Mouse (Mus musculus) heart, embryonic 14.5 days (tissue): Measurements from ENCODE around the gene Tiam1. TPM values are rescaled to one million over a fixed set of nuclear protein-coding genes. Genes with fewer than 3 reads are reported as not detected.
A peak's percentile ranks its signal among the peaks of the same experiment; 100 is the strongest.

Experiments
- ATAC-seq: fragments of 200-750 bp; cut with Nextera tagmentation; 2 replicates; pipeline ENCODE4 v1.8.0; 2017; ENCODE audit warnings: low read depth, moderate TSS enrichment; ENCODE audit not compliant: insufficient number of reproducible peaks, insufficient read depth, low FRiP score
- H3K27ac ChIP-seq, 2 experiments: fragments of 200-500 bp in 1 of 2; fragments of 300-500 bp in 1 of 2; sonication (generic) in 1 of 2; replicated peaks in 1 of 2; 2 replicates each; pipeline ENCODE4 v1.5.1; 2012 to 2014; ENCODE audit warnings: low read depth in 2 of 2, low read length in 2 of 2, control low read depth in 1 of 2, mild to moderate bottlenecking in 1 of 2, mixed read lengths in 1 of 2; ENCODE audit not compliant: control insufficient read depth in 1 of 2, insufficient read depth in 1 of 2
- H3K27me3 ChIP-seq: fragments of 300-500 bp; sonication (generic); 2 replicates; pipeline ENCODE4 v1.6.1; 2014; ENCODE audit warnings: mild to moderate bottlenecking, low read length, control low read depth; ENCODE audit not compliant: control insufficient read depth, insufficient read depth
- H3K36me3 ChIP-seq: fragments of 300-500 bp; sonication (generic); 2 replicates; pipeline ENCODE4 v1.6.1; 2014; ENCODE audit warnings: mild to moderate bottlenecking, control low read depth, low read length, mixed read lengths; ENCODE audit not compliant: control insufficient read depth, insufficient read depth
- H3K4me1 ChIP-seq, 2 experiments: fragments of 200-500 bp in 1 of 2; fragments of 300-500 bp in 1 of 2; sonication (generic) in 1 of 2; 2 replicates each; pipeline ENCODE4 v1.6.1; 2012 to 2014; ENCODE audit warnings: low read length in 2 of 2, control low read depth in 1 of 2, mixed read lengths in 1 of 2; ENCODE audit not compliant: control insufficient read depth in 2 of 2, insufficient read depth in 2 of 2
- H3K4me2 ChIP-seq: fragments of 300-500 bp; sonication (generic); 2 replicates; pipeline ENCODE4 v1.6.1; 2014; ENCODE audit warnings: mild to moderate bottlenecking, low read length
- H3K4me3 ChIP-seq, 2 experiments: fragments of 200-500 bp in 1 of 2; fragments of 300-500 bp in 1 of 2; sonication (generic) in 1 of 2; 2 replicates each; pipeline ENCODE4 v1.5.1; 2012 to 2014; ENCODE audit warnings: low read length in 2 of 2, mild to moderate bottlenecking in 2 of 2, control low read depth in 1 of 2, low read depth in 1 of 2, moderate library complexity in 1 of 2; ENCODE audit not compliant: control insufficient read depth in 1 of 2, insufficient read depth in 1 of 2
- H3K9ac ChIP-seq: fragments of 300-500 bp; sonication (generic); 2 replicates; pipeline ENCODE4 v1.6.1; 2014; ENCODE audit warnings: mild to moderate bottlenecking, low read length
- H3K9me3 ChIP-seq: fragments of 300-500 bp; sonication (generic); 2 replicates; pipeline ENCODE4 v1.6.1; 2016; ENCODE audit warnings: low read length, control low read depth; ENCODE audit not compliant: control insufficient read depth
- WGBS: fragments of 180-500 bp; shearing (Covaris S2); extraction: QIAGEN DNeasy Blood & Tissue Kit; methylation state at CpG from one replicate; pipeline ENCODE4 v1.1.7; 2014; 5-methylcytosine and 5-hydroxymethylcytosine counted together
- polyA plus RNA-seq: library from polyadenylated mRNA; unstranded; fragments of >200 nt; fragmentation: Nextera tagmentation; extraction: Ambion mirVana; gene quantifications from 2 replicates; pipeline ENCODE4 v1.2.1, GENCODE M21; 2014

Tiam1 gene
- polyA plus RNA-seq, 1 experiment from 2014 or later, result 12.6 TPM

DNA sequence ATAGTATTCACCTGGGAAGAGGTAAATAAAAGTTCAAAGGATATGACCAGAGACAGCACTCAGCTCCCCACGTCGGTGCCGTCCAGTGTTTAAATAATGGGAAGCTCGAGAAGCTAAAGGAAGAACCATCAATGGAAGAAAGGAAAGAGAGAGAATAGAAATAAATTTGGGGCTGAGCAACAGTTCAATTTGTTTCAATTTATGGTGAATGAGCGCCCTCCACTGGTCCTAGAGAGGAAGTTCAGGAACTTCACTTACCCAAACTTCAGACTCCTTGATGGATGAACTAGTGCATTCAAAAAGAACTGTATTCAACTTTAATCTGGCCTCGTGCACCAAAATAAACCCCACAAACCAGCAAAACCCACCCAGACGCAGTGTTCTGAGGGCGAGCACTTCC, 378.1 kb downstream of the Tiam1 start:
- Histone ChIP-seq H3K36me3 (no peaks in the 10 kb centered on the region), H3K27me3 (no peaks in the 10 kb centered on the region), H3K4me3 (no peak overlapping the region), H3K4me1 (peaks cover 0 to 4% of the 10 kb centered on the region in 2 experiments; a peak in 1 of 4 replicates), H3K9ac (no peak overlapping the region), H3K4me2 (no peak overlapping the region), H3K27ac (no peak overlapping the region), H3K9me3 (peaks cover 20% of the 10 kb centered on the region)
- ATAC-seq, result no peak
- 14% methylated on average over 8 of the region's 8 CpGs for WGBS

DNA sequence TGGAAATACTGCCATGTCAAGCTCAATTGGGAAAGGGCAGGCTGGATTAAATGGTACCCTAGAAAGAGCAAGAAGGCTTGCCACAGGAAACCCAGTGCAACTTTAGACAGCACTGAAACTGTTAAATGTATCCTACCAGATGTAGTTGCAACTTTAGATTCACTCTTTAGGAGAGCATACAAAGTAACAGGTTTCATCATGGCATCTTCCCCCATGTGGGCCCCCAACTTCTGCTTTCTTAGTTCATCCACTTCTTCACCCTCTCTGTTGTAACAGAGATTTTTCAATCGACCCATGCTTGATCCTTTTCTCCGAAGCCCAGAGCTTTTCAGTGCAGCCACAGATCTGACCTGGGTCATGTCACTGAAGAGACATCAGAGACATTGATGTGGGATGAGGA, 379.8 kb downstream of the Tiam1 start:
- Histone ChIP-seq H3K27ac (no peak overlapping the region), H3K36me3 (no peaks in the 10 kb centered on the region), H3K9ac (no peak overlapping the region), H3K27me3 (no peaks in the 10 kb centered on the region), H3K4me2 (no peak overlapping the region), H3K4me3 (no peak overlapping the region), H3K4me1 (peaks cover 0 to 4% of the 10 kb centered on the region in 2 experiments; a peak in 1 of 4 replicates), H3K9me3 (peaks cover 4% of the 10 kb centered on the region)
- ATAC-seq, result no peak
- 73% methylated on average over 2 of the region's 2 CpGs for WGBS

DNA sequence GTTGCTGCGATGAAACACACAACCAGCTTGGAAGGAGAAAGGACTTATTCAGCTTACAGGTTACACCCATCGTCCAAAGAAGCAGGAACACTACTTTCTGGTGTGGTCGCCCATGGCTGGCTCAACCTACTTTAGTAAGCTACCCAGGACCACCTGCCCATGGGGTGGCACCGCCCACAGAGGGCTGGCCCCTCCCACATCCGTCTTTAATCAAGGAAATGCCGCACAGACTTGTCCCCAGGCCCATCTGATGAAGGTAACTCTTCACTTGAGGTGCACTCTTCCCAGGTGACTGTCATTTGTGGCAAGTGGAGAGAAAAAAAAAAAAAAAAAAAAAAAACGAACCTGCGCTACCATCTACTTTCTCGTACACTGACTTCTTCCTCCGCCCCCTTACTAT, 381.0 kb downstream of the Tiam1 start:
- no peaks in the 10 kb centered on the region for H3K9me3 ChIP-seq
- H3K36me3 ChIP-seq, result no peaks in the 10 kb centered on the region
- H3K4me1 ChIP-seq, result peaks cover 0 to 4% of the 10 kb centered on the region in 2 experiments; a peak in 1 of 4 replicates
- no peak overlapping the region for H3K4me3 ChIP-seq
- ATAC-seq, result no peak
- no peak overlapping the region for H3K27ac ChIP-seq
- H3K27me3 ChIP-seq, result no peaks in the 10 kb centered on the region
- 73% methylated on average over 10 of the region's 10 CpGs for whole genome bisulfite sequencing
- H3K9ac ChIP-seq, result no peak overlapping the region
- H3K4me2 ChIP-seq, result peak overlapping the region; percentile 50

DNA sequence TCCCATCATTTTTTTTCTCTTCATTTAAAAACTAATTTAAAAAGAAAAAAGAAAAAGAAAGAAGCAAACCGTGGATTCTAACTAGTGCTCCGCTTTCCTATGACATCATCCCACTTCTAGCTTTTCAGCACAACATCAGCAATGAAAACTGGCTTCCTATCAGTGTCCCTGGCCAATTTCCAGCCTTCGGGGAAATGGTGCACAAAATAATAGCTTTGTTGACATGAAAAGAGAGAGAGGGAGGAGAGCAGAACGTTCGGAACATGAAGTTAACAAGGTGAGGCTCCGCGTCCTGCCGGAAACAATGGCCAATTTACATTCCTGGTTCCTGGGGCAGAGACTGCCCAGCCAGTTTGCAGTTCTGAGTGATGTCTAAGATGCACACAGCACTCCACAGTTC, 381.5 kb downstream of the Tiam1 start:
- peak overlapping the region; percentile 50 for H3K4me2 ChIP-seq
- no peak overlapping the region for H3K27ac ChIP-seq
- peak overlapping the region; percentile 21; the same call in 1 of the 2 replicates for H3K9ac ChIP-seq
- H3K9me3 ChIP-seq, result no peaks in the 10 kb centered on the region
- ATAC-seq, result no peak
- no peaks in the 10 kb centered on the region for H3K27me3 ChIP-seq
- H3K4me1 ChIP-seq, result peaks cover 0 to 4% of the 10 kb centered on the region in 2 experiments; a peak in 1 of 4 replicates
- 34% methylated on average over 8 of the region's 8 CpGs for WGBS
- H3K36me3 ChIP-seq, result no peaks in the 10 kb centered on the region
- no peak overlapping the region for H3K4me3 ChIP-seq

DNA sequence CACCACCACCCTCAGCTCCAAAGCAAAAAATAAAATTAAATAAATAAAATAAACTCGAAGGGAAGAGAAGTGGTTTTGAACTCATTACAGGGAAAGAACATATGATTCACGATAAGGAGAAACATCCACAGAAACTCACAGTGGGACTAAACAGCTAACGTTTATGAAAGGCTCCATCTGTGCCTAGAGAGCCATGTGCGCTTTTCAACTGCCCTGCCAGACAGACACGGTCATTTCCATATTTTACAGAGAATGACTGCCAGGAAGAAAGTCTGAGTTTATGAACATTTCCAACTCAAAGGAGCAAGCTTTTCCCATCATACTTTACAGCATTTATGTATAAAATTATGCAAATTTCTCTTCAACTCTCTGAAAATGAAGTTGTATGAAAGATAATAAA, 386.2 kb downstream of the Tiam1 start:
- Histone ChIP-seq H3K4me3 (no peak overlapping the region), H3K9me3 (no peaks in the 10 kb centered on the region), H3K27ac (no peak overlapping the region), H3K4me1 (peaks cover 0 to 2% of the 10 kb centered on the region in 2 experiments; a peak in 1 of 4 replicates), H3K36me3 (no peaks in the 10 kb centered on the region), H3K9ac (no peak overlapping the region), H3K4me2 (no peak overlapping the region), H3K27me3 (no peaks in the 10 kb centered on the region)
- no peak for ATAC-seq
- WGBS, result 76% methylated on average over 5 of the region's 5 CpGs

DNA sequence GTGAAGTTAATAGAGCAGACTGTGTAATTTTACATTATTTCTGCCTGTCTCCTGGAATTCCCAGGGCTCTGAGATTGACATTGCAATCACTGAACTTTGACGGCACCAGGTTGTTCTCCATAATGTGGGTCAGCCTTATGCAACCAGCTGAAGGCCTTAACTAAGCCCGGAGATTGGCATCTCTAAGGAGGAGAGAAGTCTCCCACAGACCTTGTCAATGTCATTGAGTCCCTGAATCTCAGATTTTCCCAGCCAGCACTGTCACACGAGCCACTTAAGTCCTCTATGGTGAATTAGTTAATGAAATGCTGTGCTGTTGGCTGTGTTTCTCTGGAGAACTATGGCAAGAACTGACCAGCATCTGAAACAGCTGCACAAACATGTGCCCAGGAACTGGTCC, 388.9 kb downstream of the Tiam1 start:
- Histone ChIP-seq H3K36me3 (no peaks in the 10 kb centered on the region), H3K4me2 (no peak overlapping the region), H3K4me3 (no peak overlapping the region), H3K9ac (no peak overlapping the region), H3K27me3 (no peaks in the 10 kb centered on the region), H3K27ac (no peak overlapping the region), H3K4me1 (no peaks in the 10 kb centered on the region), H3K9me3 (peaks cover 3% of the 10 kb centered on the region; the same call in 1 of the 2 replicates)
- WGBS, result 77% methylated on average over 3 of the region's 3 CpGs
- ATAC-seq, result no peak

DNA sequence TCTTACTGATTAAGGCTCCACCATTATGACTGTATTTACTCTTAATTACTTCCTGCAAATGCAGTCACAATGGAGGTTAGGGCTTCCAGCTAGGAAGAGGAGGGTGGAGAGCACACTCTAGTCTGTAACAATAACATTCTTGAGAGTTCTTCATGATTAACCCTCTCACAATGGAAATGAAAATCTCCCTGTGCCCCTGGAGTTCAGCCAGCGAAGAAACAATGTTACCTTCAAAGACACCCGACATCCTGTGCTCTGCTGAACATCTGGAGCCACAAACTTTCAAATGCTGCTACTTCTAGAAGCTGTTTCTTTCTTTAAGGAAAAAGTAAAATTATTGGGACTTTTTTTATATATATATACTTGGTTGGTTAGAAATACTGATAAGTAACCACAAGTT, 395.7 kb downstream of the Tiam1 start:
- no peaks in the 10 kb centered on the region for H3K27me3 ChIP-seq
- H3K27ac ChIP-seq, result no peak overlapping the region
- WGBS, result 72% methylated on average over 2 of the region's 2 CpGs
- H3K9ac ChIP-seq, result no peak overlapping the region
- ATAC-seq, result no peak
- H3K4me2 ChIP-seq, result no peak overlapping the region
- H3K4me1 ChIP-seq, result no peaks in the 10 kb centered on the region
- no peak overlapping the region for H3K4me3 ChIP-seq
- no peaks in the 10 kb centered on the region for H3K36me3 ChIP-seq
- peaks cover 4% of the 10 kb centered on the region; the same call in 1 of the 2 replicates for H3K9me3 ChIP-seq

DNA sequence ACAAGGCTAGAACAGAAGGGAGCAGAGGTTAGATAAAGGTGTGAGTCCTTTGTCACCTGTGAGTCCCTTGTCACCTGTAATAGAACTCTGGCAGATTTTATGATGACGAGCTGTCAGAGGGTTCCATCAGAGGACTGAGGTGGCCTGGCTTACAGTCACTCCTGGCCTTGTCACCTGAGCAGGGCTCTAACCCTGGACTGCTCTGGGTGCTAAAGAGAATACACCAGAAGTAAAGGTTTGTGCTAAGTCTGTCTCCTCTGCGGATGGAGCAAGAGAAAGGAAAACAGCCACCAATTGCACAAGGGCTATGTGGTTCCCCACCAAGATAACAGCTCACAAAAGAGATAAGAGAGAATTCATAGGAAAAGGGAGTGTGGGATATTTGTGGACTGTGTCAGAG, 404.0 kb downstream of the Tiam1 start:
- H3K27me3 ChIP-seq, result no peaks in the 10 kb centered on the region
- no peak overlapping the region for H3K4me2 ChIP-seq
- H3K27ac ChIP-seq, result no peak overlapping the region
- ATAC-seq, result no peak
- H3K4me3 ChIP-seq, result no peak overlapping the region
- no peaks in the 10 kb centered on the region for H3K4me1 ChIP-seq
- WGBS, result 32% methylated on average over 2 of the region's 2 CpGs
- no peak overlapping the region for H3K9ac ChIP-seq
- no peaks in the 10 kb centered on the region for H3K9me3 ChIP-seq
- no peaks in the 10 kb centered on the region for H3K36me3 ChIP-seq
